Mouse (Mus musculus) cortical plate, adult 2 months (tissue): ENCODE measurements around the gene Cdhr5.

ENCODE experiments used
- CTCF ChIP-seq: fragments of 200-500 bp; IDR thresholded peaks from 2 replicates; pipeline ENCODE4 v1.5.1; 2011; ENCODE audit warnings: mild to moderate bottlenecking, control low read depth, low read length; ENCODE audit not compliant: insufficient read depth; ENCODE audit errors: extremely low read depth
- POLR2A ChIP-seq: fragments of 200-500 bp; IDR thresholded peaks from 2 replicates; pipeline ENCODE4 v1.6.1; 2011; ENCODE audit warnings: mild to moderate bottlenecking, low read length, control low read depth; ENCODE audit not compliant: insufficient read depth; ENCODE audit errors: extremely low read depth

- TF ChIP-seq CTCF, result no peak
- TF ChIP-seq POLR2A, result no peak
Observed at GRCm38 (mm10) chr7:141317619-141318132, 41.1 kb upstream of the Cdhr5 start.
